Mouse (Mus musculus) liver, embryonic 14.5 days (tissue): ENCODE data around the gene Rps23.

ENCODE experiments used
- CTCF ChIP-seq: IDR thresholded peaks from 2 replicates; pipeline ENCODE4 v1.5.1; 2016; ENCODE audit warnings: antibody characterized with exemption, low read depth, control low read depth
- EP300 ChIP-seq: IDR thresholded peaks from 2 replicates; pipeline ENCODE4 v1.6.1; 2016; ENCODE audit warnings: antibody characterized with exemption, low read depth

DNA sequence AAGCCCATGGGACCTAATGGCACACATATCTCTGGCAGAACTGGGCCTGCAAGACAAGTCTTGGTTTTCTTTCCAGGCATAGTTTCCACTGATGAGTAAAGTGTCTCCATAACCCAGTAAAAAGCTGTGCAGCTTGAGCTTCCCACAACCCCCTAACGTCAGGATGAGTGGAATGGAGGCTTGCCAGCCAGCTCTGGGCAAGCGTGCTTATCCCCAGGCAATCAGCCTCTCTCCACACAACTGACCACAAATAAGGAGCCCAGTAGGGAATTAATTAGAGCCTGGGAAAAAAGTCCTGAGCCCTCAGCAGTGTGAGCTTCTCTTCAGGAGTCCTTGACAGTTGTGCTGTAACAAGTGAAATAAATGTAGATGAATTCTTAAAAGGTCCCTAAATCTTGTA, 26.7 kb upstream of the Rps23 start:
- TF ChIP-seq CTCF (no peak), EP300 (no peak)
